Mouse (Mus musculus): ENCODE measurements at regions not wholly inside any gene's neighbourhood (a gene's known extent, or its start where the extent isn't known, plus 50 kb on each side); places are given as distances from the start of the nearest gene placed in this dataset.

DNA sequence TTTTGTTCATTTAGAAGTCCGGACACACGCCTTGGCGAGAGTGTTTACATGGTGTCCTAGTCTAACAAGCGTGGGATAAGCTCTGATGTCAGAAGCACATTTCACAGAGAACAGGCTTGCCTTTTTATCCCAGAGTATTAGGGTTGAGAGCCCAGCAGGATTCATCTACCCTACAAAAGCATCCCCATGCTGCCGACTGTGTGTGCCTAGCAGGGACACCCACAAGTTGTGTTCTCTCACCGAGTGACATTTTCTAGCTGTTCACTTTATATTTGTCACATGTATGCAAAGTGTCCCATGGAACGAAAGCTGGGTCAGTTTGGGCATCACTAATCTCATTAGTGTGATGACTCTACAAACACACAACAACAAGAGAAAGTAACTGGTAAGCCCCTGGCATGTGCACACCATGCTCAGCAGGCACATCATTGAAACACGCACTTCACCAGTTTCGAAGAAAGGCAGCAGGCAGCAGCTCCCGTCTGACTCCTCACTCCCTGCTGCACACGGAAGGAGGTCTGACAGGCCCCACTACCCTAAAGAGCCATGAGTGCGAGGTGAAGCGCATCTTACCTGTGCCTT lies 539.8 kb upstream of the Adgrl2 start:
- WGBS: 96% methylated on average over 13 of the region's 13 CpGs
- Histone ChIP-seq H3K36me3 (ENCODE audit: control insufficient read depth, insufficient read depth, low read length) (no peaks in the 10 kb centered on the region), H3K27ac (ENCODE audit: control insufficient read depth, insufficient read depth, low read length) (no peak overlapping the region), H3K4me3 (ENCODE audit: control insufficient read depth, insufficient read depth, low read length) (no peak overlapping the region), H3K4me1 (replicated peaks; ENCODE audit: control insufficient read depth, insufficient read depth, low read length) (no peaks in the 10 kb centered on the region), H3K27me3 (ENCODE audit: control insufficient read depth, insufficient read depth, low read length) (no peaks in the 10 kb centered on the region)
- no peak for DNase-seq
- TF ChIP-seq POLR2A (IDR thresholded peaks at IDR 0.05; ENCODE audit: control insufficient read depth, extremely low read depth, insufficient read depth, low read length, poor library complexity): no peak
- no peak for TF ChIP-seq CTCF (IDR thresholded peaks at IDR 0.05; ENCODE audit: borderline replicate concordance, control insufficient read depth, extremely low read depth, insufficient read depth, low read length, poor library complexity)

- no peaks in the 10 kb centered on the region for H3K36me3 ChIP-seq (ENCODE audit: control insufficient read depth, insufficient read depth, low read length)
- 97% methylated on average over 3 of the region's 3 CpGs for WGBS
- DNase-seq: no peak
These were observed 536.2 kb upstream of the Adgrl2 start for GRCm38 (mm10) chr3:149526509-149526908.

GRCm38 (mm10) chr3:149519575-149519929 lies 529.2 kb upstream of the Adgrl2 start:
- H3K36me3 ChIP-seq (ENCODE audit: control insufficient read depth, insufficient read depth, low read length): no peaks in the 10 kb centered on the region
- 31% methylated on average over 15 of the region's 15 CpGs for WGBS
- H3K27ac ChIP-seq (ENCODE audit: control insufficient read depth, insufficient read depth, low read length): no peak overlapping the region
- H3K27me3 ChIP-seq (ENCODE audit: control insufficient read depth, insufficient read depth, low read length): peaks cover 7% of the 10 kb centered on the region; the same call in 1 of the 2 replicates
- H3K4me1 ChIP-seq (replicated peaks; ENCODE audit: control insufficient read depth, insufficient read depth, low read length): no peaks in the 10 kb centered on the region
- no peak overlapping the region for H3K4me3 ChIP-seq (ENCODE audit: control insufficient read depth, insufficient read depth, low read length)
- DNase-seq: no peak
- TF ChIP-seq POLR2A (IDR thresholded peaks at IDR 0.05; ENCODE audit: control insufficient read depth, extremely low read depth, insufficient read depth, low read length, poor library complexity): no peak

More at GRCm38 (mm10) chr3:149526509-149526908, 536.2 kb upstream of the Adgrl2 start:
- TF ChIP-seq CTCF (IDR thresholded peaks at IDR 0.05; ENCODE audit: borderline replicate concordance, control insufficient read depth, extremely low read depth, insufficient read depth, low read length, poor library complexity) (no peak), POLR2A (IDR thresholded peaks at IDR 0.05; ENCODE audit: control insufficient read depth, extremely low read depth, insufficient read depth, low read length, poor library complexity) (no peak)
- Histone ChIP-seq H3K27ac (ENCODE audit: control insufficient read depth, insufficient read depth, low read length) (no peak overlapping the region), H3K4me1 (replicated peaks; ENCODE audit: control insufficient read depth, insufficient read depth, low read length) (no peaks in the 10 kb centered on the region), H3K27me3 (ENCODE audit: control insufficient read depth, insufficient read depth, low read length) (no peaks in the 10 kb centered on the region), H3K4me3 (ENCODE audit: control insufficient read depth, insufficient read depth, low read length) (no peak overlapping the region)

- Histone ChIP-seq H3K4me3 (ENCODE audit: control insufficient read depth, insufficient read depth, low read length) (no peak overlapping the region), H3K27ac (ENCODE audit: control insufficient read depth, insufficient read depth, low read length) (no peak overlapping the region), H3K36me3 (ENCODE audit: control insufficient read depth, insufficient read depth, low read length) (no peaks in the 10 kb centered on the region), H3K27me3 (ENCODE audit: control insufficient read depth, insufficient read depth, low read length) (peaks cover 7% of the 10 kb centered on the region; the same call in 1 of the 2 replicates), H3K4me1 (replicated peaks; ENCODE audit: control insufficient read depth, insufficient read depth, low read length) (no peaks in the 10 kb centered on the region)
- no peak for TF ChIP-seq POLR2A (IDR thresholded peaks at IDR 0.05; ENCODE audit: control insufficient read depth, extremely low read depth, insufficient read depth, low read length, poor library complexity)
- TF ChIP-seq CTCF (IDR thresholded peaks at IDR 0.05; ENCODE audit: borderline replicate concordance, control insufficient read depth, extremely low read depth, insufficient read depth, low read length, poor library complexity): no peak
- DNase-seq: no peak
- WGBS: 12% methylated on average over 27 of the region's 27 CpGs
These were observed 528.7 kb upstream of the Adgrl2 start for GRCm38 (mm10) chr3:149518928-149519574.

- H3K4me3 ChIP-seq (ENCODE audit: control insufficient read depth, insufficient read depth, low read length): no peak overlapping the region
- WGBS: 96% methylated on average over 11 of the region's 11 CpGs
- TF ChIP-seq POLR2A (IDR thresholded peaks at IDR 0.05; ENCODE audit: control insufficient read depth, extremely low read depth, insufficient read depth, low read length, poor library complexity) (no peak), CTCF (IDR thresholded peaks at IDR 0.05; ENCODE audit: borderline replicate concordance, control insufficient read depth, extremely low read depth, insufficient read depth, low read length, poor library complexity) (no peak)
- peaks cover 7% of the 10 kb centered on the region; the same call in 1 of the 2 replicates for H3K27me3 ChIP-seq (ENCODE audit: control insufficient read depth, insufficient read depth, low read length)
- H3K27ac ChIP-seq (ENCODE audit: control insufficient read depth, insufficient read depth, low read length): no peak overlapping the region
- no peak for DNase-seq
- no peaks in the 10 kb centered on the region for H3K4me1 ChIP-seq (replicated peaks; ENCODE audit: control insufficient read depth, insufficient read depth, low read length)
- no peaks in the 10 kb centered on the region for H3K36me3 ChIP-seq (ENCODE audit: control insufficient read depth, insufficient read depth, low read length)
These were observed 527.2 kb upstream of the Adgrl2 start for GRCm38 (mm10) chr3:149517537-149517936.

DNA sequence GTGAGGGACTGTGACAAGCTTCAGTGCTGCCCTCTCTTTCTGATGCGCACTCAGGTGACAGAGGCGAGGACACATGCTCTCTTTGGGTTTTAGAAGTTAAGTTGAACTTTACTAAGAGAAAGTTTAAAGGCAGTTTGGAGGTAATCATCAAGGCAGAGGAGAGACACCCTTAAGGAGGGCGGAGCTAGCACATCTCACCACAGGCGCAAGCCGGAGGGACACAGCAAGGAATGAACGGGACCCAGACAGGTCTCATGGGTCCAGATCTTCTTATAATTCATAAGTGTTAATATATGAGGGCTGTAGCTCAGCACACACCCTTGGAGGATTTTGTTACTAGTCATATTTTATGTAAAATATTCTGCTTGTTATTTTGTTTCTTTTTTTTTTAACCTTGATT lies 518.8 kb upstream of the Adgrl2 start:
- WGBS: 90% methylated on average over 6 of the region's 6 CpGs
- H3K27ac ChIP-seq (ENCODE audit: control insufficient read depth, insufficient read depth, low read length): no peak overlapping the region
- no peak overlapping the region for H3K4me3 ChIP-seq (ENCODE audit: control insufficient read depth, insufficient read depth, low read length)

More for the DNA sequence above, 518.8 kb upstream of the Adgrl2 start:
- Histone ChIP-seq H3K4me1 (replicated peaks; ENCODE audit: control insufficient read depth, insufficient read depth, low read length) (no peaks in the 10 kb centered on the region), H3K36me3 (ENCODE audit: control insufficient read depth, insufficient read depth, low read length) (no peaks in the 10 kb centered on the region), H3K27me3 (ENCODE audit: control insufficient read depth, insufficient read depth, low read length) (no peaks in the 10 kb centered on the region)
- TF ChIP-seq CTCF (IDR thresholded peaks at IDR 0.05; ENCODE audit: borderline replicate concordance, control insufficient read depth, extremely low read depth, insufficient read depth, low read length, poor library complexity): no peak
- no peak for TF ChIP-seq POLR2A (IDR thresholded peaks at IDR 0.05; ENCODE audit: control insufficient read depth, extremely low read depth, insufficient read depth, low read length, poor library complexity)
- no peak for DNase-seq

Measured in thymus, adult 2 months (tissue).